Mouse (Mus musculus): ENCODE measurements at regions not wholly inside any gene's neighbourhood (a gene's known extent, or its start where the extent isn't known, plus 50 kb on each side); places are given as distances from the start of the nearest gene placed in this dataset. TPM values are rescaled to one million over a fixed set of nuclear protein-coding genes. Genes with fewer than 3 reads are reported as not detected.

DNA sequence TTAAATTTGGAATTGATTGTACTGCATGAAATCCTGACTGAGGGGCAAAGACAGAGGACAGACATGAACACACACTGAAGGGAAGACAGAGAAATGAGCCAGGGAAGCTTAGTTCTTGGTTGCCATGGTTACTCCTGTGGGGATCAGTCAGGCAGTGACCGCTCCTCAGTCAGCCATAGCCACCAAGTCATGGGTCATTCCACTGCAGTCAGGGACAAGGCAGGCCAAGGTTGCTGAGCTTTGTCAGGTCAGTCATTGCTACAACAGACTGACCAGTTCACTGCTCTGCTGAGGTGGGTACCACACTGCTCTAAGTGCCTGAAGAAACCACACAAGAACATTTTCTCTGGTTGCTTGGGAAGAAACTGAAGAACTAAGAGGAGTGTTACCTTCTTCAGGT lies 428.7 kb upstream of the Ddx18 start:
- no peak for TF ChIP-seq POLR2A (IDR thresholded peaks at IDR 0.05; ENCODE audit: borderline replicate concordance, extremely low read depth, insufficient read depth, insufficient read length)
- Histone ChIP-seq H3K4me3 (replicated peaks; ENCODE audit: low read length) (no peak overlapping the region), H3K36me3 (ENCODE audit: control insufficient read depth, insufficient read depth, low read length) (no peaks in the 10 kb centered on the region), H3K9ac (ENCODE audit: low read depth, low read length, severe bottlenecking) (no peak overlapping the region), H3K9me3 (ENCODE audit: control insufficient read depth, low read length) (no peaks in the 10 kb centered on the region), H3K27me3 (ENCODE audit: control insufficient read depth, insufficient read depth, low read length) (no peaks in the 10 kb centered on the region), H3K4me1 (ENCODE audit: control insufficient read depth, insufficient read depth, low read length) (no peaks in the 10 kb centered on the region), H3K4me2 (replicated peaks; ENCODE audit: low read depth, low read length, severe bottlenecking) (no peak overlapping the region), H3K27ac (replicated peaks; ENCODE audit: low read depth, low read length) (no peak overlapping the region)
- ATAC-seq (ENCODE audit: low FRiP score, low read depth) (no peak), DNase-seq (ENCODE audit: low spot score) (no peak)
- 93% methylated on average over 1 of the region's 1 CpGs for WGBS

DNA sequence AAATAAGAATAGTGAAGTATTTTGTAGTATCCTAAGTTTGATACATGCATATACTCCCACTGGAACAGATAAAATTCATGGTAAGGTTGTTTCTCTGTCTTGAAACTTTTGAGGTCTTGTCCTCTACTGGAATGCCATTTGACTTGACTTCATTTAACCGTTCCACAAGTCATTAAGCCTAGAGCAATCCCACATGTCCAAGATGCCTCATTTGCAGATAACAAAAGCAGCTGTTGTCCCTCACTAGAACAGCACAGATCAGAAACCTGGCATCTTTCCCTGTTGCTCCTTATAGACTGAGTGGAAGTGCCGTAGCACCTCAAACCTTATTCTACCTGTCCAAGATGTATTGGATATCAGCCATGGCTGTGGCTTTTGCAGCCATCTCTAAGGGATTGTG lies 422.9 kb upstream of the Ddx18 start:
- H3K9ac ChIP-seq (ENCODE audit: low read depth, low read length, severe bottlenecking), result no peak overlapping the region
- no peak for TF ChIP-seq POLR2A (IDR thresholded peaks at IDR 0.05; ENCODE audit: borderline replicate concordance, extremely low read depth, insufficient read depth, insufficient read length)
- no peaks in the 10 kb centered on the region for H3K36me3 ChIP-seq (ENCODE audit: control insufficient read depth, insufficient read depth, low read length)
- no peak overlapping the region for H3K4me3 ChIP-seq (replicated peaks; ENCODE audit: low read length)
- 80% methylated on average over 2 of the region's 2 CpGs for WGBS
- no peaks in the 10 kb centered on the region for H3K9me3 ChIP-seq (ENCODE audit: control insufficient read depth, low read length)
- no peak overlapping the region for H3K4me2 ChIP-seq (replicated peaks; ENCODE audit: low read depth, low read length, severe bottlenecking)
- ATAC-seq (ENCODE audit: low FRiP score, low read depth) (no peak), DNase-seq (ENCODE audit: low spot score) (peak; percentile 6)
- H3K4me1 ChIP-seq (ENCODE audit: control insufficient read depth, insufficient read depth, low read length), result no peaks in the 10 kb centered on the region
- no peak overlapping the region for H3K27ac ChIP-seq (replicated peaks; ENCODE audit: low read depth, low read length)
- H3K27me3 ChIP-seq (ENCODE audit: control insufficient read depth, insufficient read depth, low read length), result no peaks in the 10 kb centered on the region

DNA sequence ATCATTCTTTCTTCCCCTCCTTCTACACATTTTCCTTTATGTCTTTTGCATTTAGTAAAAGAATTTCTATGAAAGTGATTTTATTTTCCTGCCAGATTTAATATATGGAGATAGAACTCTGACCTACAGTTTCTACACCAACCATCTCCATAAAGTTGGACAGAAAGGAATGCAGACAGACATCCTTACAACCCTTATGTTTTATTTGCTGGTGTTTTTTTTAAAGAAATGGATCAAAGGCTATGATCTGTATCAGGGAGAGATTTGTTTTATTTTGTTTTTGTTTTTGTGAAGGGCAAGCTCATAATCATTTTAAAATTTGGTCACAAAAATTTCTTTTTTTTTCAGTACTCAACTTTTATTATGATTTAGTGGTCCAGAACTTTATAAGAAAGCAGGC lies 391.2 kb upstream of the Ddx18 start:
- Histone ChIP-seq H3K4me2 (replicated peaks; ENCODE audit: low read depth, low read length, severe bottlenecking) (no peak overlapping the region), H3K4me3 (replicated peaks; ENCODE audit: low read length) (no peak overlapping the region), H3K27me3 (ENCODE audit: control insufficient read depth, insufficient read depth, low read length) (no peaks in the 10 kb centered on the region), H3K36me3 (ENCODE audit: control insufficient read depth, insufficient read depth, low read length) (no peaks in the 10 kb centered on the region), H3K4me1 (ENCODE audit: control insufficient read depth, insufficient read depth, low read length) (no peaks in the 10 kb centered on the region), H3K9me3 (ENCODE audit: control insufficient read depth, low read length) (no peaks in the 10 kb centered on the region), H3K27ac (replicated peaks; ENCODE audit: low read depth, low read length) (no peak overlapping the region), H3K9ac (ENCODE audit: low read depth, low read length, severe bottlenecking) (no peak overlapping the region)
- no peak for TF ChIP-seq POLR2A (IDR thresholded peaks at IDR 0.05; ENCODE audit: borderline replicate concordance, extremely low read depth, insufficient read depth, insufficient read length)
- DNase-seq (ENCODE audit: low spot score) (no peak), ATAC-seq (ENCODE audit: low FRiP score, low read depth) (no peak)

DNA sequence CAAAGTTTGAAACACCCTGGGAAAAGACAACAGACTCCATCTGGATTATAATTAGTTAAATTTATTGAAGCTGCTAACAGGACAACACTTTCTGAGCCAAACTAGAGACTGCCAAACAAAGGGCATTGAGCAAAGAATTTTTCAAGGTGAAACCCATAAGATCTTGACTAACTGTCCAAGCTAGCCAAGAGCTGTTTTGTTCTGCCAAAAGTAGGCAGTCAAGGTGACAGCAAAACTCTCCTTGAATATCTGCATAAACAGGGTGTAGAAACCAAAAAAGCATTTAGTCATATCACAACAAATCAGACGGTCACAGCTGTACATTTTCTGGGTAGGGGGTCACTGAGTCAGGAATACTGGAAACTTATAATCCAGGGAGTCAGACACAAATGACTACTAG lies 368.1 kb upstream of the Ddx18 start:
- Histone ChIP-seq H3K4me3 (replicated peaks; ENCODE audit: low read length) (no peak overlapping the region), H3K27me3 (ENCODE audit: control insufficient read depth, insufficient read depth, low read length) (no peaks in the 10 kb centered on the region), H3K9me3 (ENCODE audit: control insufficient read depth, low read length) (no peaks in the 10 kb centered on the region), H3K4me1 (ENCODE audit: control insufficient read depth, insufficient read depth, low read length) (no peaks in the 10 kb centered on the region), H3K27ac (replicated peaks; ENCODE audit: low read depth, low read length) (no peak overlapping the region), H3K9ac (ENCODE audit: low read depth, low read length, severe bottlenecking) (no peak overlapping the region), H3K36me3 (ENCODE audit: control insufficient read depth, insufficient read depth, low read length) (no peaks in the 10 kb centered on the region), H3K4me2 (replicated peaks; ENCODE audit: low read depth, low read length, severe bottlenecking) (no peak overlapping the region)
- TF ChIP-seq POLR2A (IDR thresholded peaks at IDR 0.05; ENCODE audit: borderline replicate concordance, extremely low read depth, insufficient read depth, insufficient read length), result no peak
- no peak for ATAC-seq (ENCODE audit: low FRiP score, low read depth)
- no peak for DNase-seq (ENCODE audit: low spot score)
- WGBS, result 79% methylated on average over 1 of the region's 1 CpGs

Small RNA genes lying in the stretch of these regions (microRNA-seq; reads per million reads assigned to microRNA genes)
- gene Gm26472, result not detected
